Comparison of ENCODE assay signal across 7 mouse cellular contexts in genomic region chr3:30105194-30105823, GRCm38 (mm10).
DNase-seq lines count a peak whose midpoint lies in the region; ATAC-seq lines count a peak whose summit lies in the region.

No protein-coding gene starts in this region.

- peaks cover 3% of the 10 kb centered on the region; the same call in 1 of the 2 replicates for H3K4me1 ChIP-seq in embryonic facial prominence, embryonic 11.5 days (ENCODE audit: control insufficient read depth, insufficient read depth, low read length)
- H3K4me1 ChIP-seq in kidney, embryonic 14.5 days (ENCODE audit: control insufficient read depth, insufficient read depth, low read length): peaks cover 21% of the 10 kb centered on the region; the same call in 1 of the 2 replicates

- peak; percentile 83 for DNase-seq in embryonic facial prominence, embryonic 11.5 days (ENCODE audit: low spot score)
- peak; percentile 81 to 88 for DNase-seq in heart, adult 18-20 months
- DNase-seq in lung, postnatal 14 days: peak; percentile 34
- DNase-seq in right cerebral cortex, postnatal 4 days: no peak
- DNase-seq in cerebellum, adult 18-20 months: no peak
- no peak for DNase-seq in urinary bladder, postnatal 4 days (ENCODE audit: low spot score in 2 of 2)

- 17% methylated on average over 15 of the region's 15 CpGs for WGBS in embryonic facial prominence, embryonic 11.5 days
- WGBS in kidney, embryonic 14.5 days: 8% methylated on average over 15 of the region's 15 CpGs

- 0 out of 2 replicates have a peak overlapping the region, but pooled peaks have one; percentile 25 for H3K9ac ChIP-seq in embryonic facial prominence, embryonic 11.5 days (replicated peaks; ENCODE audit: low read length)
- H3K9ac ChIP-seq in kidney, embryonic 14.5 days (ENCODE audit: low read depth, low read length): no peak overlapping the region

- no peaks in the 10 kb centered on the region for H3K9me3 ChIP-seq in embryonic facial prominence, embryonic 11.5 days (replicated peaks; ENCODE audit: control insufficient read depth, low read length)
- no peaks in the 10 kb centered on the region for H3K9me3 ChIP-seq in kidney, embryonic 14.5 days (ENCODE audit: control insufficient read depth, low read length)

- peak overlapping the region; percentile 72; the same call in 1 of the 2 replicates for H3K27ac ChIP-seq in embryonic facial prominence, embryonic 11.5 days (replicated peaks; ENCODE audit: low read depth, low read length)
- peak overlapping the region; percentile 59; the same call in 1 of the 2 replicates for H3K27ac ChIP-seq in kidney, embryonic 14.5 days (ENCODE audit: low read depth, low read length)

- H3K27me3 ChIP-seq in embryonic facial prominence, embryonic 11.5 days (ENCODE audit: control insufficient read depth, insufficient read depth, low read length): no peaks in the 10 kb centered on the region
- H3K27me3 ChIP-seq in kidney, embryonic 14.5 days (ENCODE audit: control insufficient read depth, insufficient read depth, low read length): no peaks in the 10 kb centered on the region

- no peak overlapping the region for H3K4me3 ChIP-seq in embryonic facial prominence, embryonic 11.5 days (ENCODE audit: low read depth, low read length)
- H3K4me3 ChIP-seq in kidney, embryonic 14.5 days (ENCODE audit: low read length): no peak overlapping the region

- no peaks in the 10 kb centered on the region for H3K36me3 ChIP-seq in embryonic facial prominence, embryonic 11.5 days (replicated peaks; ENCODE audit: control insufficient read depth, insufficient read depth, low read depth, low read length)
- H3K36me3 ChIP-seq in kidney, embryonic 14.5 days (ENCODE audit: control insufficient read depth, insufficient read depth, low read length): no peaks in the 10 kb centered on the region

- H3K4me2 ChIP-seq in embryonic facial prominence, embryonic 11.5 days (ENCODE audit: low read depth, low read length): peak overlapping the region; percentile 30
- H3K4me2 ChIP-seq in kidney, embryonic 14.5 days (replicated peaks; ENCODE audit: low read depth, low read length): peak overlapping the region; percentile 31

- ATAC-seq in embryonic facial prominence, embryonic 11.5 days (replicated peaks; ENCODE audit: insufficient number of reproducible peaks, low FRiP score, low TSS enrichment, low read depth): no peak
- ATAC-seq in kidney, embryonic 14.5 days (ENCODE audit: low FRiP score, low TSS enrichment): peak; percentile 74

Comparison
In these comparisons a context has a peak if more than half of its experiments do, and no peak if none do; other contexts are left out.
1. DNase-seq: peak in embryonic facial prominence, embryonic 11.5 days (single experiment), heart, adult 18-20 months (2 of 2) and lung, postnatal 14 days (single experiment); none in right cerebral cortex, postnatal 4 days (single experiment), cerebellum, adult 18-20 months (0 of 2) and urinary bladder, postnatal 4 days (0 of 2).